Mouse (Mus musculus) midbrain, embryonic 10.5 days (tissue): Measurements from ENCODE around the gene Tmsb10. TPM values are rescaled to one million over a fixed set of nuclear protein-coding genes. Genes with fewer than 3 reads are reported as not detected.

Experiments
- DNase-seq: peaks from one replicate; pipeline ENCODE4 v3.0.0-alpha.2; 2017; ENCODE audit warnings: low spot score
- H3K27ac ChIP-seq: fragments of 300-500 bp; sonication (generic); replicated peaks from 2 replicates; pipeline ENCODE4 v1.5.1; 2016; ENCODE audit warnings: mild to moderate bottlenecking
- H3K27me3 ChIP-seq: fragments of 300-500 bp; sonication (generic); 2 replicates; pipeline ENCODE4 v1.6.1; 2016; ENCODE audit warnings: low read depth, mild to moderate bottlenecking; ENCODE audit not compliant: poor library complexity, severe bottlenecking
- H3K36me3 ChIP-seq: fragments of 300-500 bp; sonication (generic); 2 replicates; pipeline ENCODE4 v1.6.1; 2016; ENCODE audit warnings: mild to moderate bottlenecking, moderate library complexity
- H3K4me1 ChIP-seq: fragments of 300-500 bp; sonication (generic); 2 replicates; pipeline ENCODE4 v1.6.1; 2016
- H3K4me3 ChIP-seq: fragments of 300-500 bp; sonication (generic); 2 replicates; pipeline ENCODE4 v1.5.1; 2016; ENCODE audit warnings: mild to moderate bottlenecking, moderate library complexity
- H3K9me3 ChIP-seq: fragments of 300-500 bp; sonication (generic); replicated peaks from 2 replicates; pipeline ENCODE4 v1.6.1; 2016; ENCODE audit warnings: mild to moderate bottlenecking
- WGBS: fragments of 180-500 bp; shearing (Covaris S2); methylation state at CpG from one replicate; pipeline ENCODE4 v1.1.7; 2016; 5-methylcytosine and 5-hydroxymethylcytosine counted together
- polyA plus RNA-seq: library from polyadenylated mRNA; unstranded; fragments of >200 nt; fragmentation: Nextera tagmentation; extraction: Ambion mirVana; gene quantifications from 2 replicates; pipeline ENCODE4 v1.2.1, GENCODE M21; 2016

Tmsb10 gene
- polyA plus RNA-seq, 1 experiment from 2014 or later: 2,755 TPM

DNA sequence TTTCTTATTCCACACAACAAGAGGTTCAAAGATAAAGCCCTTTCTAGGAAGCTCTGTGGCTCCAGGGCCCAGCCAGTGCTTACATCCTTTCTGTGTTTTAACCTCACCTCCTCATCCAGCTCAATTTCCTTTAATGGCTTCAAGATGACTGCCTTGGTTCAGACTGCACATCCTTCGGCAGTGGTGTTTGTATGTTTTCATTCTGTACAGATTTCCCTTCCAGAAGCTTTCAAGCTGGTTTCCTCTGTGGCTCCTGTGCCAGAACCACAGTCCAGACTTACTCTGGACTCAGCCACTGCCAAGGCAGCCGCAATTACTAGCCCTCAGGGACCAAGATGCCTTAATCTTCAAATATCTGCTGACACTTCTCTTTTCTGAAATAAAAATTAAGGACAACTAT, 6.3 kb downstream of the Tmsb10 start:
- 72% methylated on average over 2 of the region's 2 CpGs for WGBS
- H3K9me3 ChIP-seq: 0 out of 2 replicates have a peak, but pooled peaks cover 4% of the 10 kb centered on the region
- DNase-seq: no peak
- no peaks in the 10 kb centered on the region for H3K36me3 ChIP-seq
- no peak overlapping the region for H3K27ac ChIP-seq
- H3K27me3 ChIP-seq: no peaks in the 10 kb centered on the region
- H3K4me1 ChIP-seq: peaks cover 16% of the 10 kb centered on the region
- H3K4me3 ChIP-seq: no peak overlapping the region

GRCm38 (mm10) chr6:72949161-72949756, 9.3 kb downstream of the Tmsb10 start:
- no peak overlapping the region for H3K4me3 ChIP-seq
- 90% methylated on average over 9 of the region's 9 CpGs for WGBS
- no peaks in the 10 kb centered on the region for H3K4me1 ChIP-seq
- H3K27ac ChIP-seq: no peak overlapping the region
- H3K36me3 ChIP-seq: no peaks in the 10 kb centered on the region
- H3K27me3 ChIP-seq: no peaks in the 10 kb centered on the region
- no peak for DNase-seq
- peaks cover 15% of the 10 kb centered on the region for H3K9me3 ChIP-seq

GRCm38 (mm10) chr6:72948392-72948791, 10.2 kb downstream of the Tmsb10 start:
- no peaks in the 10 kb centered on the region for H3K27me3 ChIP-seq
- no peaks in the 10 kb centered on the region for H3K36me3 ChIP-seq
- no peak overlapping the region for H3K27ac ChIP-seq
- peaks cover 15% of the 10 kb centered on the region for H3K9me3 ChIP-seq
- WGBS: 85% methylated on average over 3 of the region's 3 CpGs
- DNase-seq: no peak
- H3K4me3 ChIP-seq: no peak overlapping the region
- no peaks in the 10 kb centered on the region for H3K4me1 ChIP-seq

- no peak for DNase-seq
- Histone ChIP-seq H3K4me1 (no peaks in the 10 kb centered on the region), H3K27ac (no peak overlapping the region), H3K27me3 (no peaks in the 10 kb centered on the region), H3K9me3 (peaks cover 15% of the 10 kb centered on the region), H3K36me3 (no peaks in the 10 kb centered on the region), H3K4me3 (no peak overlapping the region)
- WGBS: 49% methylated on average over 6 of the region's 6 CpGs
These were observed 10.6 kb downstream of the Tmsb10 start for GRCm38 (mm10) chr6:72947960-72948359.

DNA sequence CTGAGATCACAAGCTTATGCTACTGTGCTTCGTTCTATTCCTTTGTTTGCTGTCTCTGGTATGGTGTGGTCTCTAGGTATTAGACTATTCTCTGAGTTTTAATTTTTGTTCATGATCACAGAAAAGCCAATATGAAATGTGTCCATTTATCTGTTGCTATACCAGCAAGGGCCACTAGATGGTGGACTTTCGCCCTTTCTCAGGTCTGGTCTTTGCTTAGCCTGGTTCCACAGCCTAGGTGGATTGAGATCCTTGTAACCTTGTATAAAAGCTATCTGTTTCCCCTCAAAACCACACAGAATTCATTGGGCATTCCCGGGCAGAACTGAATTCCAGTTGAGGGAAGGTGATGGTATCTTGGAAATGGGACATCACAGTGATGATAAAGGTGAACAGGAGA, 18.1 kb downstream of the Tmsb10 start:
- Histone ChIP-seq H3K9me3 (no peaks in the 10 kb centered on the region), H3K4me3 (no peak overlapping the region), H3K27me3 (no peaks in the 10 kb centered on the region), H3K4me1 (no peaks in the 10 kb centered on the region), H3K36me3 (no peaks in the 10 kb centered on the region), H3K27ac (no peak overlapping the region)
- 6% methylated on average over 3 of the region's 3 CpGs for WGBS
- peak; percentile 37 for DNase-seq

DNA sequence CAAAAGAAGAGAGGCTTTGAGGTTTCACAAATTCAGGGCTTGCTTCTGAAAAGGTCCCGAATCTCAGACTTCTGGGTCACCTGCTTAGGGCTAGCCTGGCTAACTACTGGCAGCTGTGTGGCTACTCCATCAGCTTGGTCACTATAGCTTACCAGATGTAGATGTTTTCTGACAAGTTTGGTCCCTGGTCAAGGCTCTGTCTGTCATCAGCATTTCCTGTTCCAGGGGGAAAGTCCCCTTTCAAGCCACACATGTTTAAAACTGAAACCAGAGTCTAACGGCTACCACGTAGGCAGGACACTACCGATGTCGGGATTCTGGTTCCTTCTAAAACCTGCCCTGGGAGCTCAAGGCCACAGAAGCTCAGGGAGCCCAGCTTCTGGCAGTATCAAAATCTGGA, 20.7 kb downstream of the Tmsb10 start:
- Histone ChIP-seq H3K4me3 (no peak overlapping the region), H3K27ac (no peak overlapping the region), H3K9me3 (no peaks in the 10 kb centered on the region), H3K27me3 (no peaks in the 10 kb centered on the region), H3K36me3 (no peaks in the 10 kb centered on the region), H3K4me1 (no peaks in the 10 kb centered on the region)
- DNase-seq: no peak
- 86% methylated on average over 5 of the region's 5 CpGs for WGBS

DNA sequence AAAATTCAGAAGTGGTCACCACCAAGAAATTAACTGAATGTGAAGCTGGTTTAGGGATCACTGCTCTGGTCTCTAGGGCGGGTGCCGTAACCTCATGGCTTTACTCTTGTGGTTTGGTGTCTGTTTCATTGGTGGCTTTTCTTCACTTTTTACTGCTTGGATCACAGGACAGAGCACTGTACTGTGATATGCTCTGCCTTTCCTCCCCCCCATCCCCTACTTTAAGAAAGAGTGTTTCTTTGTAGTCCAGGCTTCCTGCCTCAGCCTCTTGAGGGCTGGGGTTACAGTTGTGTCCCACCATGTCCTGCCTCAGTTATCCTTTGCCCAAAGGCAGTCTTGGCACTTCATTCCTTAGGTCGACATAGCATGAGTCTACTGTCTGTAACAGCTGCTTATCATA, 21.1 kb downstream of the Tmsb10 start:
- Histone ChIP-seq H3K4me3 (no peak overlapping the region), H3K4me1 (no peaks in the 10 kb centered on the region), H3K27ac (no peak overlapping the region), H3K9me3 (no peaks in the 10 kb centered on the region), H3K27me3 (no peaks in the 10 kb centered on the region), H3K36me3 (no peaks in the 10 kb centered on the region)
- DNase-seq: no peak
- 87% methylated on average over 3 of the region's 3 CpGs for WGBS

DNA sequence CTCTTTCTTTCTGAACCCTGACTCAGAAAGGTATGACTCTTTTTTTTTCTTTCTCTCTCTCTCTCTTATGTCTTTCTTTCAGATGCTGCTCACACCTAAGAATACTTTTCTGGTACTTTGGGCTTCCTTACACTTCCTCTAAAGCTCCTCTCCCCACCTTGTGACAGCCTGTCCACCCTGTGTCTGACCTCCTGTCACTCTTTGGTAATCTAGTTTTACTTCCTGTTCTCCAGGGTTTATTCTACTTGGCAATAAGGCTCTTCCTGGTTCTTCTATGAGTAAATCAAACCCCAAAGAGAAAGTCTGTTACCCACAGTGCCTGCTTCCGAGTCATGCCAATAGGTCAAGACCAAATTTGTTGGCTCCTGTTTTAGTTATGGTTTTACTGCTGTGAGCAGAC, 25.6 kb downstream of the Tmsb10 start:
- no peaks in the 10 kb centered on the region for H3K36me3 ChIP-seq
- no peak for DNase-seq
- no peaks in the 10 kb centered on the region for H3K4me1 ChIP-seq
- H3K27me3 ChIP-seq: no peaks in the 10 kb centered on the region
- WGBS: 92% methylated on average over 1 of the region's 1 CpGs
- H3K4me3 ChIP-seq: no peak overlapping the region
- H3K27ac ChIP-seq: no peak overlapping the region
- no peaks in the 10 kb centered on the region for H3K9me3 ChIP-seq

GRCm38 (mm10) chr6:72931533-72931932, 27.0 kb downstream of the Tmsb10 start:
- Histone ChIP-seq H3K27ac (no peak overlapping the region), H3K36me3 (no peaks in the 10 kb centered on the region), H3K4me3 (no peak overlapping the region), H3K9me3 (no peaks in the 10 kb centered on the region), H3K4me1 (peaks cover 8% of the 10 kb centered on the region), H3K27me3 (no peaks in the 10 kb centered on the region)
- 91% methylated on average over 3 of the region's 3 CpGs for WGBS
- DNase-seq: no peak

- no peak overlapping the region for H3K27ac ChIP-seq
- H3K27me3 ChIP-seq: no peaks in the 10 kb centered on the region
- H3K4me3 ChIP-seq: no peak overlapping the region
- no peaks in the 10 kb centered on the region for H3K36me3 ChIP-seq
- H3K4me1 ChIP-seq: peaks cover 9% of the 10 kb centered on the region
- WGBS: 90% methylated on average over 4 of the region's 4 CpGs
- no peak for DNase-seq
- H3K9me3 ChIP-seq: no peaks in the 10 kb centered on the region
These were observed 28.7 kb downstream of the Tmsb10 start for GRCm38 (mm10) chr6:72929795-72930398.

DNA sequence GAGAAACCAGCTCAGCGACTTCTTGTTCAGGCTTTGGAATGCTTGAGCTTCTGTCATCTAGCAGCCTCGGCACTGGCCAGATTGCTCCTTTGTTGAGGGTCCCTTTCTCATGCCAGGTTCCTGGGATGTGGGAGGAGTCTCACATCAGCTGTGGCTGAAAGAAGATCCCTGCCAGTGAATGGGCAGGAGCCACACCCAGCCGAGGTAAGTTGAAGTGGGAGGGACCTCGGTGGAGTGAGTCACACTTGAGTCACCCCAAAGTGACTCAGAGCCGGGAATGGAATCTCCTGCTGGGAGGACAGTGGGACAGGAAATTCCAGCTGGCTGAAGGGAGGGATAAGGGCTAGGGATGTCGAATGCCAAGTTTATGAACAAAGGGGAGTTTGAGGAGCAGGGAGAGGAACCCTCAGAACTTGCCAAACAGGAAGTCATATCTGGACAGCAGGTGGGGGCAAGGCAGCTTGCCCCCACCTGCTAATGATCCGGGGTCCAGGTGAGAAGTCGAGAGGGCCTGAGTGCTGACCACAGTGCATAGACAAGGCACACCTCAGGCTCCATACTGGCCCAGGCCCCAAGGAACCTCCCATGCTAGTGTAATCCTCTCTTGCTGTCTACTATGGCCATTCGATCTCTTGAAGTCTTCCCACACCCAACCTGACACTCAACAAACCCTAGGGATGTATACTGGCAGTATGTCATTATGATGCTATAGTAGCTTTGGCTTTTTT, 31.6 kb downstream of the Tmsb10 start:
- H3K4me1 ChIP-seq: peaks cover 9% of the 10 kb centered on the region
- no peaks in the 10 kb centered on the region for H3K9me3 ChIP-seq
- no peaks in the 10 kb centered on the region for H3K36me3 ChIP-seq
- no peaks in the 10 kb centered on the region for H3K27me3 ChIP-seq
- WGBS: 20% methylated on average over 9 of the region's 9 CpGs
- H3K4me3 ChIP-seq: no peak overlapping the region
- peak; percentile 26 for DNase-seq
- no peak overlapping the region for H3K27ac ChIP-seq

GRCm38 (mm10) chr6:72926031-72926430, 32.5 kb downstream of the Tmsb10 start:
- no peak for DNase-seq
- Histone ChIP-seq H3K27ac (no peak overlapping the region), H3K36me3 (no peaks in the 10 kb centered on the region), H3K4me3 (no peak overlapping the region), H3K27me3 (no peaks in the 10 kb centered on the region), H3K4me1 (peaks cover 9% of the 10 kb centered on the region), H3K9me3 (no peaks in the 10 kb centered on the region)
- 89% methylated on average over 4 of the region's 4 CpGs for WGBS

DNA sequence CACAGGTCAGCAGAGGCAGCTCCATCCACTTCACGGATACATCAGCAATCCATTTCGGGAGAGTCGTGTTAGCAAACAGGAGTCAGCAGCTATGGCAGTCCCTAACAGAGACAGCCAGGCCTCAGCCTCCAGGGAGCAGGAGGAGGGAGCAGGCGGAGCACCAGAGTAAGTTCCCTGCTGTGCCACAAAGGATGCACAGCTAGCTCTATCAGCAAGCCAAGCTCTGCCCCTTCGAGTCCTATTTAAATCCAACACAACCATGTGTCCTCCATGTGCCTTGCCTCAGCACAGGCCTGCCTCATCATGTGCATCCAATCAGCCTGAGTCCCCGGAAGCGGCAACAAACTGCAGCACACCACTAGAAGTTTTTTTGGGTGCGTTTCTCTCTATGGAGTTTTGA, 35.2 kb downstream of the Tmsb10 start:
- H3K9me3 ChIP-seq: no peaks in the 10 kb centered on the region
- WGBS: 86% methylated on average over 8 of the region's 8 CpGs
- no peak overlapping the region for H3K27ac ChIP-seq
- no peaks in the 10 kb centered on the region for H3K27me3 ChIP-seq
- no peak for DNase-seq
- no peak overlapping the region for H3K4me3 ChIP-seq
- no peaks in the 10 kb centered on the region for H3K36me3 ChIP-seq
- H3K4me1 ChIP-seq: peaks cover 13% of the 10 kb centered on the region
